Mouse (Mus musculus) naive thymus-derived CD4-positive, alpha-beta T cell, adult 2 months (primary cell): ENCODE measurements at regions not wholly inside any gene's neighbourhood (a gene's known extent, or its start where the extent isn't known, plus 50 kb on each side); places are given as distances from the start of the nearest gene placed in this dataset.

Experiments
- DNase-seq: peaks from one replicate; pipeline ENCODE4 v3.0.0-alpha.2; 2011; ENCODE audit warnings: low read depth

DNA sequence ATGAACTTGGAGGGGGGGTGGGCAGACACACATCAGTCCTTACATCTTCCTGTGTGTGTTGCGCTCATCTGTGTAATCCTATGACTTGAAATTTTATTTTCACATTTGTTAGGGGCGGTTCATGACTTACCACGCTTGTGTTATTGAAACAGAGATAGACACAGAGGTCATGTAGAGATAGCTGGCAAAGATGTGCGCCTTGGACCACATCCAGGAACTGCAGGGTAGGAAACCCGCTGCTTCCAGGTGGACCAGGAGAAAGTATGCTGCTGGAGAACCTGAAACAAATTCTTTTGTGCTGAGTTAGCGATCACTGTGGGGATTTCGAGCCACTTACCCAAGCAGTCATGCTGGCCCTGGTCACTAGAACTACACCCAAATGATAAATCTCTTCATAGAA, 89.1 kb downstream of the Kcnj2 start:
- no peak for DNase-seq

DNA sequence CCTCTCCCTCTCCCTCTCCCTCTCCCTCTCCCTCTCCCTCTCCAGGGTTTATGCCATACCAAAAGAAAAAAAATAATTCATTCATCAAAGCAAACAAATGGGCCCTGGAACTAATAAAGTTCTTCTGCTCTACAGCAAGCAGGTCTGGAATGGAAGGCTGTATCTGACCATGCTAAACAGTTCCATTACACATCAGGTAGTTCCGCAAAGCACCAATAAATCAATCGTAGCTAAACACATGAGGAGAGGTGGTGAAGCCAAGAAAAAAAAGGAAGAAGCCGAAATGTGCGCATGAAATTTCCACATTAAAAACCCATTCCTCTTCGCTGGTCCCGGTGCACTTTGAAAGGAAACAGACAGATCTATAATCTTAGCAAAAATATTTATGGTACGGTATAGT, 89.8 kb downstream of the Kcnj2 start:
- DNase-seq, result no peak

DNA sequence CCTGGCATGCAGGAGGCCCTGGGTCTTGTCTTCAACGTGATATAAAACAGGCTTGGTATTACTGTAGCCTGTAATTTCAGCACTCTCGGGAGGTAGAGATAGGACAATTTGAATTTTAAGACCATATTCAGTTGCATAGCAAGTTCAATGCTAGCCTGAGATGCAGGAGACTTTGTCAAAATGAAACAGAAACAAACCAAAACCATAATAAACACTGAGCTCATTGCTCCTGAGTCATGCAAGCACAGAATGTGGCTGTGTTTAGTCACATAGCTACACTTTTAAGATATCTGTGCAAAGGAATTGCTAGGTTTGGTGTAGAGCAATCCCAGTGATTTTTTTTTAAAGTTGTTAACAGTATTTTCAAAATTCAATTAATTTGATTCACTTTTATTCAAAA, 93.3 kb downstream of the Kcnj2 start:
- DNase-seq, result no peak

DNA sequence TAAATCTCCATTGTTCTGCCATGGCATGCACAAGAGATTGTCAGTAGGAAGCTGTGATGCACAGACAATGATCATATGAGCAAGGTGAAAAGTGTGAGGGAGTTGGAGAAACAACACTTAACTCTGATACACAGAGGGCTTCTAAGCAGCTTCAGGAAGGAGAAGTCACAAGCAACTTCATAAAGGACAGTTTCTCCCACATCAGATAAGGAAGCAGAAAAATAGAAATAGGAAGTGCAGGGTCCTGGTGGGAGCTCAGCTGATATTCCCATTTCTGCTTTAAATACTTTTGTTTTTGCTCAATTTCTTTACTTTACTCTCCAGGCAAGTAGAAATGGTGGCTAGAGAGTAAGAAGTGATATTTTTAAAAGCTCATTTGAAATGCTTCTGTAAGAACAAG, 98.9 kb downstream of the Kcnj2 start:
- DNase-seq, result no peak

DNA sequence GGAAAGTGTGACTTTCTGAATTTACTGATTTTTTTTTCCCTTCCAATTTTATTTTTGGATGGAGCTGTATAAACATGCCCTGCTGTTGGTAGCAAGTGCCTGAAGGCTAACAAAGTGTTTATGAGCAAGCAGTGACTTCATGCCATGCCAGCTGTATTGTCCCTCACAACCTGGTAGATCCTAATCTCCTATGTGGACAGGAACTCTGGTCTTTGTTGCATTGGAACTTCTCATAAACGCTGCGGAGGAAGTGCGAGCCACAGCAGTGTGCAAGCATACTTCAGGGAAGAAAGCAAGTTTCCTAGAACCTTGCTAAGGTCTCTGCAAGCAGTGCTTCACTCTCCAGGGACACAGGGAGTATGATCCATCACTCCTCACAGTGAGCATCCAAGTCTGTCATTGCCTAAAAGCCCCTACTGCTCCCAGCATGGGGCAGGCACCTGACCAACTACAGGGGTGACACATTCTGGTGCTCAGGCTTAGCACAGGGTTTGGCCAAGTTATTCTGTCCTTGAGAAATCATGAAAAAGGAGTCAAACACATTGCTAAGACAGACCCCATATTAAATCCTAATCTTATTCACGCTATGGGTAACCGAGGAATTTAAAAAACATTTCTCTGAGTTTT, 104.3 kb downstream of the Kcnj2 start:
- DNase-seq, result no peak

DNA sequence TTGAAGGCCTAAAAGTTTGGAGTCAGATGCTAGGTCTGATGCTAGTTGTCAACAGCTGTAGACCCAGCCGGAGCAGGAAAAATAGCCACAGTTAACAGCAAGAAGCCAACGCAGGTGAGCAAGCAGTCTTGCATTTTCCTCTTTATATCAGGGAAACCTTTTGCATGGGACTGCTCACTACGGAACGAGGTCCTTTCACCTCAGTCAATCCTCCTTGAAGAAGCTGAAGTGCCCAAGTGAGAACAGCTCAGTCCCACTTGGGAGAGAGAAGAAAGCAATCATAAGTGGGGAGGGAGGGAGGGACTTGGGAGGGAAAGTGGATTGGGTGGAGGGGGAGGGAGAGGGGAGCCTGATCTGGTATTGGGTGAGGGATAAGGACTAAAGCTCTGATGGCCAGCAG, 107.6 kb downstream of the Kcnj2 start:
- no peak for DNase-seq

DNA sequence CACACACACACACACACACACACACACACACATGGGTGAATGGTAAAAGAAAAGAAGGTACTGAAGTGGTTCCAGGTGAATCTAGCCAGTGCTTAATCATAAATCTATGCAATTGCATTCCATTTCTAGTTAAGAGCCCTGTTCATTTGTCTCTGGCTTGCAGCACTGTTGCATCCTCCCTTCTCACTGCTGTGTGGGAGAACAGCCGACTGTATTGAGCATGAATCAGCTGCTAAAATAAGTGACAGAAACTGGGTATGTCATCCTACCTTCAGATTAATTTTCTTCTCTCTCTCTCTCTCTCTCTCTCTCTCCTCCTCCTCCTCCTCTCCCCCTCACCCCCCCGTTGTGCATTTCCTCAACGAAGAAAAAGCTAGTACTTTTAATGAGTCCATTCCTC, 109.6 kb downstream of the Kcnj2 start:
- no peak for DNase-seq

DNA sequence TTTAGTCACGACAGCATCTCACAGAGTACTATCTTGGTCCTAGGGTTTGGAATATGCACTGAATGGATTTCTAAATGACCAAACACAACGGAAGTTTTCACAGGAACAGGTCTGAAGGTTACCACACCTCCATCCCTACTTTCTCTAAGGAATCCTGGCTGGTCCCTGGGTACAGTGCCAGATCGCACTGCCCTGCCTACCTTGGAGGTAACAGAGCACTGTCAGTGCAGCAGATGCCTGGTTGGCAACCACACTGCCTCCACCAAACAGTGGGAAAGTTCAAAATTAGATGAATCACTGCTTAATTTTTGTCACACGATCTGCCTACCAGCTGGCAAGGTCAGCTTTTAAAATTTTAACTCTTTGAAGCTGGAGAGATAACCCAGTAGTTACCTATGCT, 111.6 kb downstream of the Kcnj2 start:
- DNase-seq, result no peak

DNA sequence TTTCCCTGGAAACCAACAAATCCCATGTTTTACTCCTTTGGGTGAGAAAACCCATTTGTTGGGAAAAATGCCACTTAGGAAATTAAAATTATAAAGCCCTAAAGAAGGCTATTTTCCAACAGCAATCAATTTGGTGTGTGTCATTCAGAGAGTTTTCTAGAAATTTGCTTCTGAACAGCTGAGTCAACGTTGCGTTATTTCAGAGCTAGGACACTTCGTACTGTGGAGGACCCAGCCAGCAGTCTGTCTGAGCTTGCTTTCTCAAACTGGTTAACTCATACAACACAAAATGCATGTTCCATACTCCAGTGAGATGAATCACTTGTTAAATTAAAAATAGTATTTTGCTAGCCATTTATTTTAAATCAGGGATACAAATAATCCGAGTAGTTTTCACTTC, 131.5 kb downstream of the Kcnj2 start:
- no peak for DNase-seq

DNA sequence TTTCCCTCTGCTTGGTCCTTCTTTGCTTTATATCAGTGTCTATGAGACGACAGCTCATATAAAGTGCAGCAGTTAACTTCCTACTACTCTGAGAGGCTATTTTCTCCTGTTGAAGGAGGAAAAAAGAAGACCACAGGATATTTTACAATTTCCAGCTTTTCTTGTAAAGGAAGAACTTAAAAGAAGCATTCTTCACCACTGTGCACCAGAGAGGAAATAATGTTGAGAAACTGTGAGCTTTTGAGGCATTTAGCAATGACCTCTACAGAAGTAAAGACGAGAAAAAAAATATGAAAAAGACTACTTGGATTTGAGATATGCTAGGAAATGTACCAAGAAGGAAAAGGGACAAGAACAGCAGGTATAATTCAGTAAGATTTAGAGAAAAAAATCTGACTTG, 134.5 kb downstream of the Kcnj2 start:
- DNase-seq, result no peak

DNA sequence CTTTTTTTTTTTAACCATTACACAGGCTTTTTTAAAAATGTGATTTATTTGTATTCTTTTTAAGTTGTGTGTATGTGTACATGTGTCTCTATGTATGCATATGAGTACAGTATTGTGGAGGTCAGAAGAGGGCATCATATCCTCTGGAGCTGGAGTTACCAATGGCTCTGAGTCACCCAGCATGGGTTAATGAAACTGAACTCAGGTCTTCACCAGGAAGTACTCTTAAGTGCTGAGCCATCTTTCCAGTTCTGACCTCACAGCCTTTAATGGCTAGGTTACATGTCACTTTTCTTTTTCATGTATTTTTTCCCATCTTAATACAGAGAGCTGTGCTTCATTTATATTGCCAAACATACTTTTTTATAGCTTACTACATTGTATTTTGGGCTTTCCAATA, 136.8 kb downstream of the Kcnj2 start:
- no peak for DNase-seq

DNA sequence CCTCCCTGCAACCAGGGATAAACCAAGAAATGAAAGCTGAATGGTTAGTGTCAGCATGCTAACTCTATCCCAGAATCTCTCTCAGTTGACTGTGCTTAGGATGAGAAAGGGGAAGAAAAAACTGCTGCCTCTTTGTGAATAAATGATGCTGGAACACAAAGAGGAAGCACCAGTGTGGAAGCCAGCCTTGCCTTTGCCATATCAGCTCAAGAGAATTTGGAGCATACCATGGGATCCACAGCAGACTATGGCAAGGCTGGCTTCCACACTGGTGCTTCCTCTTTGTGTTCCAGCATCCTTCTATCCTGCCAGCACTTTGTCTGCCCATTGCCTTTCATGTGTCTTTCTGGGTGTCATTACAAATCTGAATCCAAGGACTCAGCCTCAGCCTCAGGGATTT, 144.6 kb downstream of the Kcnj2 start:
- no peak for DNase-seq

DNA sequence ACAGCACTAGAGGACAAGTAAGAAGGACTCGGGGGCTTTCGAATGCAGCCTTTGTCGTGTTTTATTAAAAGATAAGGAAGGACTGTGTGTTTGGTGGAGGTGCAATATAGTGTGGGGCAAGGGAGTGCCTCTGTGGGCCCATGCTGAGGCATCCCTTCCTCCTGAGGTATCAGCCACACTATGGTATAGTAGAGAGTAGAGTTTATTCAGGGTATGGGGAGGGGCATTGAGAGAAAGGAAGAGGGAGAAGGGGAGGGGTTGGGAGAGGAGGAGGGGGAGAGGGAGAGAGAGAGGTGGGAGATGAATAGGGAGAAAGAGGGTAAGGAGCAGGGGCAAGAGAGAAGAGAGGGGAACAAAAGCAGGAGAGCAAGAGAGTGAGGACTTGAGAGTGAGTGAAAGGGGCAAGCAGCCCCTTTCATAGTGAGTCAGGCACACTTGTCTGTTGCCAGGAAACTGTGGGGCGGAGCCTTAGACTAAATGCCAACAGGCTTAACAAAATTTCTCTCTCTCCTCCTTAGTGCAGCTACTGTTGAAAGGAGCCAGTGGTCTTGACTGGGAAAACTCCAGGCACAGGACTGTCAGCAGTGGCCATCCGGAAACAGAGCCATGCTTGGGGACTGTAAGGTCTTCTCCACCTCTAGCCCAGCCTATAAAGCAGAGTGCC, 146.2 kb downstream of the Kcnj2 start:
- DNase-seq, result no peak

DNA sequence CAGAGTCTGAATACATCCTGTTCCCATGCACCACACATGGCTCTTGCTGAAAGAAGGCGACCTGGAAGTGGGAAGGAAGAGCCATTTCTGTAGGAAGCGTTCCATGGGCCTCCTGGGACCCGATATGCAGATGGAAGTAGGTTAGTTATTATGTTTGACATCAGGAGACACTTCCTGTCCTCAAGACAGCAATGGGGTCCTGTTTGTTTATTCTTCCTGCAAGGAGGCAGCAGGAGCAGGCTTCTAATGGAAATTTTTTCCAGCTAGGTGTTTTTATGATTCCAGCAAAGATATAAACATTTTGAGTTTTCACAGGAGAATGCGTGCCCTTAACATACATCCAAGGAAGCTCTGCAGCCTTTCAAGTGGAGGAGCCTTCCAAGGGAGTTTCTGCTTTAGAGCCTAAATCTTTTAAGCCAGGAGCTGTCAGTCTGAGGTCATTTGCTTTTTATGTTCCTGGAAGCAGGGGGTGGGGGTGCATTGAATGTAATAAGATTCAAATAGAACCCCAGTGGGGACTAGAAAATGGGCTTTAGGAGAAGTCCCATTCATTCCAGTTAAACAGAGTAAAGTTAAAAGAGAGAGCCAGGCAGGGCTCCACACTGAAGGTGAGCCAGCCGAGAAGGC, 146.9 kb downstream of the Kcnj2 start:
- DNase-seq, result no peak

DNA sequence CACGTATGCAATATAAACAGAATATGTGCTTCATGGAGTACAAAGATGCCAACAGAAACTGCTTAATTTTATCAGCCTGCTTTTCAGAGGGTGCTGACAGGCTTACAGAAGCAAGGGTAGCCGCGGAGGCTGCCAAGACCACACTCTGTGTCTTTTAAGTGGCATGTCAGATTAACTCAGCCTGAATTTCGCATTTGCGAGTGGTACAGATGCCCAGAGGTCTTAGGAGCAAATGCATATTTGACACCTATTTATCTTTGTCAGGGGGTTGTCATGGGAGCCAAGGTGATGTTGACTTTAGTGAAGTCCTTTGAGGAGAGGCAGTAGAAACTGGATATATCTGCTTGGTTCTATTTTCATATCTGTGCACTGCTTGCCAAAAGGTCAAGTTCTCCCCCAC, 149.0 kb downstream of the Kcnj2 start:
- DNase-seq, result no peak

DNA sequence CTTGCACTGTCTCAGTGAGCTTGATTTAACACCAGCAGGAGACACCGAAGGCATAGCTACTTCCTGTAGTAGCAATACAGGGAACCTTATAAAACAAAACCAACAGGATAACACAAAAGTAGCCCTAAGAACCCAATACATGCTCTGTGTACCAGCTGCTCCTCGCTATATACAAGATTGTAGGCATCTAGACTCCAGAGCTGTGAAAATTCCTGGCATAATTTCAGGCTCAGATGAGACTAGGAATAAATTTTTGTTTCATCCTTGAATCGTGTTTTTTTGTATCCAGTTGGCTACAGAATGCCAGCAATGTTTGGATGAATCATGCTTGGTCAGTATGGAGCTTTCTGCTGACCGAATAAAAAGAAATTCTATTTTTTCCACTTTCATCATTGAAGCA, 157.9 kb downstream of the Kcnj2 start:
- DNase-seq, result no peak

DNA sequence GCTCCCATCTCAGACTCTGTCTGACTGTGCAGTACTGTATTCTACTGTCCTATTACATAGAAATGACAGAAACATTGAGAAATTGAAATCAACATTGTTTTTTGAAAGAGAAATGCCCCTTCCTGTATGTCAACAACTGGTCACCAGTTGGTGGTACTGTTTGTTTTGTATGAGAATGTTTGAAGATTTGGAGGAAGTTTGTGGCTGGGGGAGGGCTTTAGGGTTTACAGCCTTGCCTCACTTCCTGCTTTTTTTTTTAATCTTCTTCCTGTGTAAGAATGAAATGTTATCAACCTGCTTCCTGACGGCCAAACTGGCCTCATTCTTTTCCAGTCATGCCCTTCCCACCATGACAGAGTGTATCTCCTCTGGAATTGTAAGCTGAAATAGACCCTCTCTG, 161.3 kb downstream of the Kcnj2 start:
- DNase-seq, result no peak

DNA sequence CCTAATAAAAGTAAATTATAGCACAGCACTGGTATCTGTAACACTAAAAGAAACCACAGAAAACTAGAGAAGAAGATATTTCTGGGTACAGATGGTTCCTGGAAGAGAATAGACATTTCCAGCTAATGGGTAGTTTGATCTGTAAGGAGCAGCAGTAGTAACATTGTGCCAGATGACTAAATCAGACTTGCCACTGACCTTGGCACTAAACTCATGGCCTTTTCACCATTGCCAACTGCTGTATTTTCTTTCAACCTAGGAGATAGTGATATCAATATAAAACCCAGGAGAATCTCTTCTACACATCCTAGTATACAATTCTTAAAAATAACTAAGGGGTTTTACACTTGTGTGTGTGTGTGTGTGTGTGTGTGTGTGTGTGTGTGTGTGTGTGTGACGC, 170.8 kb downstream of the Kcnj2 start:
- no peak for DNase-seq

DNA sequence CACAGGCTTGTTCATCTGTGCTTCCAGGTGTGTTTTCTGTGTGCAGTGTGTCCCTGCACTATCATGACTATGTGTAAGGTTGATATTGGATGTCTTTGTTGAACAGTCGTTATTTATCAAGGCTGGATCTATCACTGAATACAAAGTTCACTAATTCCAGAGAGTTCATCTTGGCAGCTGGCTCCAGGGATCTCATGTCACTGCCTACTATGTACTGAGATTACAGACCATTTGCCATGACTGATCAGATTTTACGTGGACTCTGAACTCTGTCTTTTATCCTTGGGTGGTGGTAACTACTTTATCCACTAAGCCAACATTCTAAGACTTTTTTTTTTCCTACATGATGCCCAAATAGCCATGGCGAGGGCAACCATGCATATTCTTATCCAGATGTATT, 173.8 kb downstream of the Kcnj2 start:
- no peak for DNase-seq

DNA sequence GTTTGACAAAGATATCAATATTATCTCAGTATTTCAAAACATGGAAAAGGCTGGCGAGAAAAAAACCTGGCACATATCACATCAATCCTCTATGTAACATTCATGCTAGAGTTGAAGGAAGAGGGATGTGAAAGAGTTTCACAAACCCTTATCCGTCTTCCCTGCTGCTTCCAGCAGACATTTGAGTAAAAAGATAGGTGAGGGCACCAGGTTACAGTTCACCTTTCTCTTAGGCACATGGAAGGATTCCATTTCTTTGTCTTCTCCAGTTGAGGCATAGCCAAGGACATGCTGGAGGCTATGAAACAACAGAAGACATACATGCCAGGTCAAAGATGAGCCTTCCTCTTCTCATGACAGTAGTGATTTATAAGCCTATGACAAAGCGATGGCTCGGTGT, 186.3 kb downstream of the Kcnj2 start:
- DNase-seq, result no peak

DNA sequence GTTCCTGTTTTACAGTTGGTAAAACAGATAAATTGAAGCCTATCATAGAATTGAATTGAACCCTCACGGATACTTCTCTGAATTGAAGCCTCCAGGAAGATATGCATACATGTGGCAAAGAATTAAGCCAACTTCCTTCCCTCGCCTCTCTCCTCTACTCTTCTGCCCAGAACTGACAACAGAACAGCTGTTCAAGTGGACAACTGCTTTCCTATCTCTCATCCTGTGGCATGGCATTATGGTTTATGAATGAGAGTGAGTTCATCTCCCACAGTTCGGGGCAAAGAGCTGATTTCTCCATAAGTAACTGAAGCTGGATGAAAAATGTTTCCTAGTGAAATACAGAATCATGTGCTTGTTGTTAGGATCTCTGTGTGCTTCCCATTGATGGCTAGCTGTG, 190.6 kb downstream of the Kcnj2 start:
- DNase-seq, result no peak

DNA sequence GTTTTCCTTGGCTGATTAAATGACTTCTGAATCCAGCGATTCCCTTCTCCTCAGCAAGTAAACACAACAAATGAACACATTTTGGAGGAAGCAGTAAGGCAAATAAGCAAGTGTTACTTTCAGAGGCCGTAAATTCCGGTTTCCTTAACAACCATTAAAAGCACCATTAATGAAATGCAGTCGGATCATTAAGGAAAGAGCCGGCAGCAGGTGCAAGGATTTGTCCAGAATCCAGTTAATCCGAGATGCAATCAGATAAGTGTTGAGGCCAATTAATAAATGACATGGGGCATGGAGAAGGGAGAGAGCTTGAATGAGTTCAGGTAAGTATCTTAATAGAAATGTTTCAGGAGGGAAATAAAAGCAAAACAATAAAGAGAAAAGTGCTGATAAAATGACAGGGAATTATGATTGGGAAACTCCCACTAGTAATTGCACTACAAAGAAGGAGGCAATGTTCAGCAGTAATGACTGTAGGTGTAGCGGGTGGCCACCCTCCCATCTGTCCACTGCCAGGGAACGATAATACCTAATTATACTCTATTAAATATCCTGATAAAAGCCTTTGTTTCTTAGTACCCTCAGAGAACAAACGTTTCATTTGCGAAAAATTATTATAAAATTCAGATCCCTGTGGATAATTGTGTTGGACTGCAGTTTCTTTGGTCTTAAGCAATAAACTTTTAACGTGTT, 194.9 kb downstream of the Kcnj2 start:
- DNase-seq, result no peak

DNA sequence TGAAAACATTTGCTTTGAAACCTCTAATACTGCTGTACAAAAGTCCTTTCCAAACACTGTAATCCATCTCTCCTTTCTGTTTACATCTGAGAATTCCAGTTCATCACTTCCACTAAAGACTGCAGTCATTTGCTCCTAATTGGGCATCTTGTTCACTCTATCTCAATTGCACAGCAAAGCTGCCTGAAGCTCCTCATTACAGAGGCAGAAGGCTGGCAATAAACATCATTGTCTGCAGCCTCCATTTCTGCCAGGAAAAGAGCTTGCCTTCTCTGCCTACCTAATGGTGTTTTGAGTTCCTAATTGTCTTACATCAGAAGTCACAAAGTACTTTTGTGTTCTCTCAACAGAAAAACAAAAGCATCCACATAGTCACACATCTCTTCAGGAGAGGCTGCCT, 207.7 kb downstream of the Kcnj2 start:
- DNase-seq, result no peak
